Mouse (Mus musculus) myocyte (in vitro differentiated cells): Measurements from ENCODE around the gene Hist3h2ba. TPM values are rescaled to one million over a fixed set of nuclear protein-coding genes. Genes with fewer than 3 reads are reported as not detected.

Experiments used
- H3K27me3 ChIP-seq: one replicate; pipeline ENCODE4 v1.6.1; 2011; ENCODE audit not compliant: control insufficient read depth, insufficient read depth, insufficient read length
- H3K36me3 ChIP-seq: one replicate; pipeline ENCODE4 v1.6.1; 2011; ENCODE audit not compliant: control insufficient read depth, insufficient read depth
- H3K4me2 ChIP-seq: one replicate; pipeline ENCODE4 v1.6.1; 2011; ENCODE audit warnings: low read depth, control low read depth
- H3K4me3 ChIP-seq: one replicate; pipeline ENCODE4 v1.5.1; 2011; ENCODE audit warnings: mild to moderate bottlenecking, control low read depth, moderate library complexity
- H3K79me2 ChIP-seq: one replicate; pipeline ENCODE4 v1.6.1; 2011; ENCODE audit not compliant: control insufficient read depth, insufficient read depth
- H3ac ChIP-seq: one replicate; pipeline ENCODE4 v1.6.1; 2011; ENCODE audit not compliant: control insufficient read depth, insufficient read length
- CEBPB ChIP-seq: IDR thresholded peaks from 2 replicates; pipeline ENCODE4 v1.6.1; 2011; ENCODE audit warnings: mild to moderate bottlenecking, moderate library complexity; ENCODE audit not compliant: poor library complexity, insufficient read depth, severe bottlenecking
- E2F4 ChIP-seq: IDR thresholded peaks from one replicate; pipeline ENCODE4 v1.6.1; 2011; ENCODE audit warnings: mild to moderate bottlenecking, control low read depth, moderate library complexity; ENCODE audit not compliant: insufficient read depth
- MAX ChIP-seq: IDR thresholded peaks from one replicate; pipeline ENCODE4 v1.6.1; 2011; ENCODE audit warnings: low read depth, mild to moderate bottlenecking, control low read depth
- MYOD1 ChIP-seq, 3 experiments: IDR thresholded peaks; one replicate each; pipeline ENCODE4 v1.6.1; 2011; ENCODE audit warnings: control low read depth in 2 of 3, low read depth in 2 of 3, mild to moderate bottlenecking in 2 of 3, moderate library complexity in 1 of 3; ENCODE audit not compliant: insufficient read length in 2 of 3, control insufficient read depth in 1 of 3
- MYOG ChIP-seq, 3 experiments: IDR thresholded peaks; one replicate each; pipeline ENCODE4 v1.6.1; 2011; ENCODE audit warnings: control low read depth in 2 of 3, low read depth in 2 of 3, mild to moderate bottlenecking in 2 of 3; ENCODE audit not compliant: insufficient read length in 2 of 3, control insufficient read depth in 1 of 3, insufficient read depth in 1 of 3
- POLR2A ChIP-seq: IDR thresholded peaks from one replicate; pipeline ENCODE4 v1.6.1; 2011; ENCODE audit warnings: low read depth, mild to moderate bottlenecking, control low read depth, moderate library complexity; ENCODE audit not compliant: insufficient read length
- POLR2AphosphoS2 ChIP-seq: IDR thresholded peaks from one replicate; pipeline ENCODE4 v1.6.1; 2011; ENCODE audit warnings: low read depth, control low read depth; ENCODE audit not compliant: insufficient read length
- REST ChIP-seq: IDR thresholded peaks from one replicate; pipeline ENCODE4 v1.6.1; 2011; ENCODE audit warnings: mild to moderate bottlenecking, control low read depth, moderate library complexity; ENCODE audit not compliant: insufficient read depth, insufficient read length
- SRF ChIP-seq: IDR thresholded peaks from one replicate; pipeline ENCODE4 v1.6.1; 2011; ENCODE audit warnings: low read depth; ENCODE audit not compliant: control insufficient read depth, insufficient read length
- TCF12 ChIP-seq: IDR thresholded peaks from one replicate; pipeline ENCODE4 v1.6.1; 2011; ENCODE audit warnings: mild to moderate bottlenecking, control low read depth; ENCODE audit not compliant: poor library complexity, insufficient read depth, severe bottlenecking
- TCF3 ChIP-seq: IDR thresholded peaks from one replicate; pipeline ENCODE4 v1.6.1; 2011; ENCODE audit warnings: low read depth, control low read depth; ENCODE audit not compliant: insufficient read length
- USF1 ChIP-seq: IDR thresholded peaks from one replicate; pipeline ENCODE4 v1.6.1; 2011; ENCODE audit warnings: low read depth, mild to moderate bottlenecking, control low read depth, moderate library complexity
- polyA plus RNA-seq: library from polyadenylated mRNA; unstranded; fragments of >200 nt; fragmentation: generic; extraction: Trizol; gene quantifications from one replicate; pipeline ENCODE4 v1.2.1, GENCODE M21; 2012; ENCODE audit warnings: missing spikeins

The Hist3h2ba gene
- polyA plus RNA-seq, 1 experiment = 0.88 TPM

- no peaks in the 10 kb centered on the region for H3K27me3 ChIP-seq
- H3K4me3 ChIP-seq = no peak overlapping the region
- TF ChIP-seq CEBPB (no peak), POLR2AphosphoS2 (peak; percentile 61)
- no peak overlapping the region for H3ac ChIP-seq
- H3K79me2 ChIP-seq = peaks cover 6% of the 10 kb centered on the region
- H3K4me2 ChIP-seq = no peak overlapping the region
- H3K36me3 ChIP-seq = peaks cover 9% of the 10 kb centered on the region
Observed at GRCm38 (mm10) chr11:58961364-58962177, 12.9 kb downstream of the Hist3h2ba start.

DNA sequence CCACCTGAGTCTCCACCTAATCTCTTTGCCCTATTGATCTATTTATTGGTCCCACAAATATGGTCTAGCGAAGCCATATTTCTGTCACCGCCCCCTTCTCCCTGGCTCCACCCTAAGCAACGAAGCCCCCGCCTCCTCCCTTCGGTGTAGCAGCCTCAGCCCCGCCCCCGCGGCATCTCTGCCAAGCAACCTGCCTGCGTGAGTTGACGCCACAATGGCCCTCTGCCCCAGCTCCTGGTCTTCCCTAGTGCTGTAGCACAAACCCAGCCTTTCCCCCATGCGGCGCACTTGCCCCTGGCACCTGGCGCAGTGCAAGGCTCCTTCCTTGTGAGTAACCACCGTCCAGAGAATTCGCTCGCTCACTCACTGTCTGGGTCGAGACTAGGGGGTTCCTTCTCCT lies 14.8 kb downstream of the Hist3h2ba start:
- Histone ChIP-seq H3K27me3 (no peaks in the 10 kb centered on the region), H3K4me2 (no peak overlapping the region), H3K36me3 (no peaks in the 10 kb centered on the region), H3K4me3 (no peak overlapping the region), H3ac (no peak overlapping the region), H3K79me2 (no peaks in the 10 kb centered on the region)
- TF ChIP-seq E2F4 = no peak
- peak; percentile 60 for TF ChIP-seq POLR2AphosphoS2

DNA sequence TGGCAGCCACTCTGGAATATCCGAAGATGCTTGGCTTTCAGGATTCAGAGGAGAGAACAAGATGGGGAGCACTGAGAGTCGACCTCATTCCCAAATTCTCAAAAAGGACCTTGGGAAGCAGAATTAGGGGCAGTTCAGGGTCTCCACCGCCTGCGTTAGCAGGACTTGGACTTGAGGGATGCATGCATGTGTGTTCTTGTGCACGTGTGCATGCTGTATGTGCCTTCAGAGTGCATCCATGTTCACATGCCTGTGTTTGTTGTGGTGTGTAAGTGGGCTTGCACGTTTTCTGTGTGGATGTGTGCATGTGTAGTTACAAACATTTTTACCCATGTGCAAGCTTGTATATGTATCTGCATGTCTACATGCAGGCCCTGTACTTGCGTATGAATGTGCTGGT lies 15.5 kb downstream of the Hist3h2ba start:
- H3K36me3 ChIP-seq = no peaks in the 10 kb centered on the region
- H3K4me2 ChIP-seq = no peak overlapping the region
- H3K79me2 ChIP-seq = no peaks in the 10 kb centered on the region
- no peak overlapping the region for H3K4me3 ChIP-seq
- H3K27me3 ChIP-seq = no peaks in the 10 kb centered on the region
- H3ac ChIP-seq = no peak overlapping the region
- peak; percentile 55 for TF ChIP-seq POLR2AphosphoS2
- TF ChIP-seq SRF = no peak
- no peak for TF ChIP-seq REST
- TF ChIP-seq CEBPB = no peak
- no peak for TF ChIP-seq TCF3
- no peak for TF ChIP-seq MYOD1 (IDR thresholded peaks at IDR 0.05; ENCODE audit: control insufficient read depth in 1 of 3, insufficient read length in 2 of 3, low read depth in 2 of 3)
- no peak for TF ChIP-seq MYOG (IDR thresholded peaks at IDR 0.05; ENCODE audit: control insufficient read depth in 1 of 3, insufficient read depth in 1 of 3, insufficient read length in 2 of 3, low read depth in 2 of 3)

DNA sequence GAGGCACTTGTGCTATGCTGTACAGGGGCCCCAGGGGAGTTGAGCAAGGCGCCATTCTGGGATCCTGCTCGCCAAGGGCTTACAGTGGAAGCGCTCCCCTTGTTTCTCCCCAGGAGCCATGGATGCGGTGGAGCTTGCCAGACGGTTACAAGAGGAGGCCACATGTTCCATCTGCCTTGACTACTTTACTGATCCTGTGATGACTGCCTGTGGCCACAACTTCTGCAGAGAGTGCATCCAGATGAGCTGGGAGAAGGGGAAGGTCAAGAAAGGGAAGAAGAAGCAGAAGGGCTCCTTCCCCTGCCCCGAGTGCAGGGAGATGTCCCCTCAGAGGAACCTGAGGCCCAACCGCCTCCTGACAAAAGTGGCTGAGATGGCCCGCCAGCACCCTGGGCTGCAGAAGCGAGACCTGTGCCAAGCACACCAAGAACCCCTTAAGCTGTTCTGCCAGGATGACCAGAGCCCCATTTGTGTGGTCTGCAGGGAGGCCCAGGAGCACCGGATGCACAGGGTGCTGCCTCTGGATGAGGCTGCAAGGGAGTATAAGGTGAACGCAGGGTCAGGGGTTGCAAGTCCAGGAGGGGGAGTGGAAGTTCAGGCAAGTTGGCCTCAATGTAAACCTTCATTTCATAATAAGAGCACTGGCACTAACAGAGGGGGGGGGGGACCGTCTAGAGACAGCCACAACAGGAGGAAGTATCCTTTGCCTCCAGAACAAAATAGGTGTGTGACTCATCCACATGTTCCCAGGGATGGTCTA lies 16.5 kb downstream of the Hist3h2ba start:
- Histone ChIP-seq H3K4me2 (no peak overlapping the region), H3K36me3 (no peaks in the 10 kb centered on the region), H3K27me3 (no peaks in the 10 kb centered on the region), H3ac (no peak overlapping the region), H3K4me3 (no peak overlapping the region), H3K79me2 (no peaks in the 10 kb centered on the region)
- no peak for TF ChIP-seq MAX
- no peak for TF ChIP-seq POLR2AphosphoS2
- TF ChIP-seq MYOG (IDR thresholded peaks at IDR 0.05; ENCODE audit: control insufficient read depth in 1 of 3, insufficient read depth in 1 of 3, insufficient read length in 2 of 3, low read depth in 2 of 3) = no peak
- no peak for TF ChIP-seq E2F4
- TF ChIP-seq USF1 = no peak
- TF ChIP-seq POLR2A = no peak
- no peak for TF ChIP-seq TCF3
- no peak for TF ChIP-seq REST
- TF ChIP-seq TCF12 = no peak
- TF ChIP-seq CEBPB = no peak
- TF ChIP-seq MYOD1 (IDR thresholded peaks at IDR 0.05; ENCODE audit: control insufficient read depth in 1 of 3, insufficient read length in 2 of 3, low read depth in 2 of 3) = no peak
- TF ChIP-seq SRF = no peak

- TF ChIP-seq USF1 (no peak), TCF12 (no peak), POLR2A (no peak), SRF (no peak), E2F4 (no peak), CEBPB (no peak), REST (no peak), MYOG (IDR thresholded peaks at IDR 0.05; ENCODE audit: control insufficient read depth in 1 of 3, insufficient read depth in 1 of 3, insufficient read length in 2 of 3, low read depth in 2 of 3) (no peak), TCF3 (no peak), MAX (no peak), MYOD1 (IDR thresholded peaks at IDR 0.05; ENCODE audit: control insufficient read depth in 1 of 3, insufficient read length in 2 of 3, low read depth in 2 of 3) (no peak), POLR2AphosphoS2 (no peak)
- Histone ChIP-seq H3K27me3 (no peaks in the 10 kb centered on the region), H3K36me3 (no peaks in the 10 kb centered on the region), H3K4me3 (no peak overlapping the region), H3ac (no peak overlapping the region), H3K79me2 (no peaks in the 10 kb centered on the region), H3K4me2 (no peak overlapping the region)
Observed at GRCm38 (mm10) chr11:58967346-58967745, 18.6 kb downstream of the Hist3h2ba start.
